Mouse (Mus musculus): ENCODE data around the gene C4bp. TPM values are rescaled to one million over a fixed set of nuclear protein-coding genes. Genes with fewer than 3 reads are reported as not detected.

Gene C4bp
- 0.78 and 0.81 TPM in 2 replicates for polyA plus RNA-seq (2012; rRNA removed)

GRCm38 (mm10) chr1:130661454-130661853 lies at the start of gene C4bp:
Gene C4bp, minus strand, starts transcription at chr1:130661632.

GRCm38 (mm10) chr1:130629521-130629920 lies 31.9 kb downstream of the C4bp start, which contains the start of gene Zp3r:
Gene Zp3r, minus strand, starts transcription at chr1:130629621.

Other genes with a start within 250 kb of the C4bp start
- not detected in 2 replicates for gene Cd55b, start 238.6 kb downstream of the C4bp start, polyA plus RNA-seq (2012; rRNA removed)
- 17.6 and 18.0 TPM in 2 replicates for gene Cd55, start 198.9 kb downstream of the C4bp start, polyA plus RNA-seq (2012; rRNA removed)
- gene Zp3r, start 32.0 kb downstream of the C4bp start, polyA plus RNA-seq (2012; rRNA removed): not detected in 2 replicates
- not detected in 2 replicates for gene Gm29427, start 54.2 kb upstream of the C4bp start, polyA plus RNA-seq (2012; rRNA removed)
- 6.5 and 8.0 TPM in 2 replicates for gene Yod1, start 55.7 kb upstream of the C4bp start, polyA plus RNA-seq (2012; rRNA removed)
- 6.2 and 8.0 TPM in 2 replicates for gene Pfkfb2, start 67.6 kb upstream of the C4bp start, polyA plus RNA-seq (2012; rRNA removed)
- 3.0 and 4.3 TPM in 2 replicates for gene AA986860, start 70.3 kb upstream of the C4bp start, polyA plus RNA-seq (2012; rRNA removed)
- gene Fcamr, start 139.3 kb upstream of the C4bp start, polyA plus RNA-seq (2012; rRNA removed): not detected in 2 replicates
- 0.15 and 0.25 TPM in 2 replicates for gene Pigr, start 165.1 kb upstream of the C4bp start, polyA plus RNA-seq (2012; rRNA removed)
- gene Fcmr, start 204.0 kb upstream of the C4bp start, polyA plus RNA-seq (2012; rRNA removed): not detected in 2 replicates
- not detected in 2 replicates for gene Il24, start 225.8 kb upstream of the C4bp start, polyA plus RNA-seq (2012; rRNA removed)
- not detected in 2 replicates for gene Il20, start 249.8 kb upstream of the C4bp start, polyA plus RNA-seq (2012; rRNA removed)